Mouse (Mus musculus) erythroblast, adult 5-6 weeks (primary cell): Measurements from ENCODE around the gene Ntm. TPM values are rescaled to one million over a fixed set of nuclear protein-coding genes. Genes with fewer than 3 reads are reported as not detected.

Source experiments
- ATAC-seq: replicated peaks from 2 replicates; pipeline ENCODE4 v1.8.0; 2016; ENCODE audit warnings: moderate number of reproducible peaks, mild to moderate bottlenecking, moderate TSS enrichment, inconsistent platforms; ENCODE audit not compliant: poor library complexity, low FRiP score, severe bottlenecking
- total RNA-seq, 2 experiments: library from RNA; stranded (forward) in 1 of 2; stranded (reverse) in 1 of 2; fragments of 150-400 nt in 1 of 2; fragments of 200-764, 138-1000 nt in 1 of 2; gene quantifications; 2 replicates each; pipeline versions ENCODE4 v1.2.3 to v1.2.4; 2015 to 2017; ENCODE audit warnings: low replicate concordance in 2 of 2

Gene Ntm
- total RNA-seq, 2 experiments from 2014 or later, result not detected

- ATAC-seq, result no peak
Observed at GRCm38 (mm10) chr9:29533556-29533955, 429.4 kb downstream of the Ntm start.

GRCm38 (mm10) chr9:29531147-29531917, 431.6 kb downstream of the Ntm start:
- no peak for ATAC-seq

- ATAC-seq, result no peak
Observed at GRCm38 (mm10) chr9:29524109-29524508, 438.8 kb downstream of the Ntm start.

- ATAC-seq, result no peak
Observed at GRCm38 (mm10) chr9:29523221-29523620, 439.7 kb downstream of the Ntm start.

- no peak for ATAC-seq
Observed at GRCm38 (mm10) chr9:29519181-29519580, 443.8 kb downstream of the Ntm start.

DNA sequence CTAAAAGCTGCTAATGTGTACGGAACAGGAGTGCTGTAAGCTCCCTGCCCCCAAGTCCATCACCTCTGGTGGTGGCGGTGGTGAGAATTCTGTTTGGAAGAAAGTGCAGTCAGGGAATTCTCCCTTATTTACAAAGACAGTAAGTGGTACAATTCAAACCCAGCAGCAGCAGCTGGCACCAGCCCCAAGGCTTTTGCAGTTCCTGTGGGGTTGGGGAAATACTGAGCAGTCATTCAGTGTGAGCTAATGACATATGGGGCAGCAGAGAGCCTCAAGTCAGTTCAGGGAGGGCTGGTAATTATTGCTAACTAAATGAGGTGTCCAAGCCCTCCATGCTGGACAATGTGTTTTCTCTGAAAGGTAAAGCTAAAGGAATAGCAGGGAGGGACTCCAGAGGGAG, 446.3 kb downstream of the Ntm start:
- ATAC-seq, result no peak

GRCm38 (mm10) chr9:29514588-29515356, 448.2 kb downstream of the Ntm start:
- ATAC-seq, result no peak

DNA sequence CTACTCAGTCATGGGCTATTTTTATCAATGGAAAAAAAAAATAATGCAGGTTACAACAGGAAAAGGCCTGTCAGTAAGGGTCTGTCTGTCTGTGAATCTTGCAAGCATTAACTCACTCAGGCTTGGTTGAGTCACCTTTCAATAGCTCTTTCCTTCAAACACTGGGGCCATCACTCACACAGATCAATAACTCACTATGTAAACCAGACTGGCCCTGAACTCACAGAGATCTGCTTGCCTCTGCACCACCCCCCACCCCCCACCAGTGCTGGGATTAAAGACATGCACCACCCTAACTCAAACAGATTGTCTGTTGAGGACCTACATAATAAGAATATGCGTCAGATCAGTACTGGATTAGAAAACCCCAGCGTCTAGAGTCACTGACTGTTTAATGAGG, 466.9 kb downstream of the Ntm start:
- no peak for ATAC-seq

GRCm38 (mm10) chr9:29482272-29482671, 480.7 kb downstream of the Ntm start:
- no peak for ATAC-seq

- no peak for ATAC-seq
Observed at GRCm38 (mm10) chr9:29479051-29479450, 483.9 kb downstream of the Ntm start.

GRCm38 (mm10) chr9:29477219-29477618, 485.7 kb downstream of the Ntm start:
- ATAC-seq, result no peak

DNA sequence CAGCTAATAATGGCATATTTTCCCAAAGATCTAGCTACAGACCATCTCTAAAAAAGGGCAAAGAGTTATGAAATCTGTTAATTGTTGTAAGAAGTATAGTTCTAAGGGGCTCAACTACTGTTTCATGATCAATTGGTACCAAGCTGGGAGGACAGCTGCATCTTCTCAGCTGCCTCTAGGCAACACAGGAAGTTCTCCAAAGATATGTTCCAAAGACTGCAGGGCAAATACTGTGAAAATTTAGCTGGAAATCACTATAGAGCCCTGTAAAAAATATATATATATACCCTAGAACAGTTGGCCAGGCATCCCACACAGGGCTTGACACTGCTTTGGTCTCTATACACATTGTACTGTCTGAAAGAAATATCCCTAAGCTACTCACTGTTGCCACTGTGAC, 489.5 kb downstream of the Ntm start:
- ATAC-seq, result no peak

DNA sequence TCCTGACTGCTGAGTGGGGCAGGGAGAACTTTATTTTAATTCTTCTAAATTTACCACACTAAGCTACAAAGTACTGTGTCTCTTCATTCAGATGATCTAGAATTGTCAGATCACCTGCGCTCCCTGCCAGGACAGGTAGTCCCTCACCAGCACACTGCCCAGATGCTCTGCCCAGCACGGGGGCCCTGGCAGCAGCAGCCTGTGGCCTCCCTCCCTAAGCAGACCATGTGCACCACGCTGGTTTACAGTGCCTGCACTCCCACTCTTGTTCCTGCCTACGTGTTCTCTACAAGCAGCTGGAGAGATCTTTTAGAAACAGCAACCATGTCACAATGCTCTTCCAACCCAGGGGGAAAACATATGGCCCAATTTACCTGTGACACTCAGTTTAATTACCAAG, 490.7 kb downstream of the Ntm start:
- no peak for ATAC-seq

- no peak for ATAC-seq
Observed at GRCm38 (mm10) chr9:29464756-29465155, 498.2 kb downstream of the Ntm start.

DNA sequence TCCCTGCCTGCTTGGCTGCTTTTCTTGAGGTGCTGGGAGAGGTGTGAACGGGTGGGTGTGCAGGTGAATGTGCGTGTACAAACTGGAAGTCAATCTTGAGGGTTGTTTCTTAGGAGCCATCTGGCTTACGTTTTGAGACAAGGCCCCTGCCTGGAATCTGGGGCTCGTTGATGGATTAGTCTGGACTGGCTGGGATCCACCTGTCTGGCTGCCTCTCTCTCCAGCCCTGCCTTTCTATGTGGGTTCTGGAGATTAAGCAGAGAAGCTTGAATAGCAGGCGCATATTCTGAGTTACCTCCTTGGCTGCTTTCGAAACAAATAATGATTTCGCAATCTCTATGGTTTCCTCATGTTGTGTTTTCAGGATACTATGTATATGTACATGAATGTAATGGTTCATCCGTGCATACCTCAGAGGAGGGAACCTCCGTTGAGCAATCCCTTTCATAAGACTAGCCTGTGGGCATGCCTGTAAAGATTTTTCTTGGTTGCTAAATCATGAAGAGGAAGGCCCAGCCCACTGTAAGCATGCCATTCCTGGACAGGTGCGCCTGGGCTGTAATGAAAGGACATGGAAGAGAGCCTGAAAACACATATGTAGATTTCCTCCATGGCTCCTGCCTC, 499.9 kb downstream of the Ntm start:
- ATAC-seq, result no peak

- ATAC-seq, result no peak
Observed at GRCm38 (mm10) chr9:29457976-29458572, 504.9 kb downstream of the Ntm start.

- no peak for ATAC-seq
Observed at GRCm38 (mm10) chr9:29456014-29456413, 506.9 kb downstream of the Ntm start.

GRCm38 (mm10) chr9:29451232-29451631, 511.7 kb downstream of the Ntm start:
- ATAC-seq, result no peak

DNA sequence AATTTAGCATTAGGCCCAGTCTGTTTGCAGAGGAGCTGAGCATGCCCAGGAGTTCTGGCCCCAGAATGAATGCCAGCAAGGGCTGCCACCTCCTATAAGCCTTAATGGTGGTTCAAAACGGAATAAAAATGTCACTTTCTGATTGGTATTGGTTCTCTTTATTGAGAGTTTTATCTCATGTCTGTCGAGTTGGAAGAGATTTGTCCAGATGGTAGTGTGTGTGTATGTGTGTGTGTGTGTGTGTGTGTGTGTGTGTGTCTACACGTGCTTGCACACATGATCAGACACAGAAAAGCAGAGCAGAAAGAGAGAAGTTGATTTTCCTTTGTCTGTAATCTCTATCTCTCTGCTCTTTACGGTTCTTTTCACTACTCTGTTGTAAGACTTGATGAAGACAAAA, 518.9 kb downstream of the Ntm start:
- no peak for ATAC-seq

GRCm38 (mm10) chr9:29439401-29439800, 523.5 kb downstream of the Ntm start:
- no peak for ATAC-seq
